ENCODE assay signal across 28 mouse cellular contexts in genomic region chr11:112974893-112975292, GRCm38 (mm10).
DNase-seq lines count a peak whose midpoint lies in the region; ATAC-seq lines count a peak whose summit lies in the region.
"Had no signal": no experiment of that assay in that cellular context is flagged by ENCODE, and none has a peak within 500 bp of the region (broad histone marks: within the 10 kb centered on the region; RNA-seq: fewer than 3 reads in every experiment).

No protein-coding gene starts in this region.

- peak; percentile 35; the same call in 1 of the 2 replicates for ATAC-seq in frontal cortex, adult (ENCODE audit: low TSS enrichment)
- no peak for ATAC-seq in heart, embryonic 12.5 days (ENCODE audit: insufficient number of reproducible peaks, low FRiP score)
- ATAC-seq: forebrain, postnatal 0 days; hindbrain, embryonic 16.5 days; intestine, embryonic 15.5 days; liver, embryonic 12.5 days; midbrain, embryonic 15.5 days had no signal

- 0 out of 2 replicates have a peak, but pooled peaks cover 4% of the 10 kb centered on the region for H3K9me3 ChIP-seq in heart, embryonic 12.5 days (replicated peaks)
- H3K9me3 ChIP-seq: intestine, embryonic 15.5 days; limb, embryonic 13.5 days; liver, embryonic 12.5 days; midbrain, embryonic 15.5 days had no signal

- WGBS in heart, embryonic 12.5 days, result 64% methylated on average over 7 of the region's 7 CpGs

- H3K4me2 ChIP-seq in heart, embryonic 12.5 days, result no peak overlapping the region
- H3K4me2 ChIP-seq: intestine, embryonic 15.5 days; limb, embryonic 13.5 days; liver, embryonic 12.5 days; midbrain, embryonic 15.5 days had no signal

- no peaks in the 10 kb centered on the region for H3K36me3 ChIP-seq in heart, embryonic 12.5 days
- H3K36me3 ChIP-seq: G1E; hindbrain, embryonic 10.5 days; intestine, embryonic 15.5 days; limb, embryonic 13.5 days; liver, embryonic 12.5 days; midbrain, embryonic 15.5 days had no signal

- DNase-seq in frontal cortex, postnatal 14 days (ENCODE audit: low spot score in 2 of 2), result no peak
- DNase-seq in heart, adult 8-10 months (ENCODE audit: low spot score), result peak; percentile 12
- DNase-seq in heart, postnatal 4 days, result peak; percentile 32
- DNase-seq in left cerebral cortex, adult 8-10 months (ENCODE audit: low spot score in 2 of 2), result no peak
- no peak for DNase-seq in layer of hippocampus, adult 18-20 months (ENCODE audit: low spot score in 2 of 2)
- DNase-seq: adrenal gland, adult 2 months; cerebellum, adult 11 months; cerebellum, adult 9-11 months; forebrain, postnatal 0 days; kidney, adult 9 months; kidney, postnatal 14 days; layer of hippocampus, postnatal 36 days; lung, adult 2 months; lung, postnatal 36 days; right cerebral cortex, adult 18-20 months; thymus, adult 18-20 months; thymus, postnatal 36 days had no signal

- H3K4me1 ChIP-seq in heart, embryonic 12.5 days (replicated peaks), result peaks cover 25% of the 10 kb centered on the region
- H3K4me1 ChIP-seq: liver, embryonic 12.5 days; megakaryocyte, embryonic 14.5 days had no signal

- H3K9ac ChIP-seq in heart, embryonic 12.5 days, result no peak overlapping the region
- H3K9ac ChIP-seq: forebrain, postnatal 0 days; intestine, embryonic 15.5 days; limb, embryonic 13.5 days; liver, embryonic 12.5 days; midbrain, embryonic 15.5 days had no signal

- no peak overlapping the region for H3K4me3 ChIP-seq in heart, embryonic 12.5 days
- H3K4me3 ChIP-seq: hindbrain, embryonic 10.5 days; intestine, embryonic 15.5 days; limb, embryonic 13.5 days; liver, embryonic 12.5 days; midbrain, embryonic 15.5 days had no signal

- no peak overlapping the region for H3K27ac ChIP-seq in heart, embryonic 12.5 days (ENCODE audit: poor library complexity, severe bottlenecking)
- H3K27ac ChIP-seq: hindbrain, embryonic 10.5 days; intestine, embryonic 15.5 days; limb, embryonic 13.5 days; liver, embryonic 12.5 days; midbrain, embryonic 15.5 days had no signal

- peaks cover 16% of the 10 kb centered on the region; the same call in 1 of the 2 replicates for H3K27me3 ChIP-seq in heart, embryonic 12.5 days (replicated peaks)
- H3K27me3 ChIP-seq: CH12.LX; intestine, embryonic 15.5 days; limb, embryonic 13.5 days; midbrain, embryonic 15.5 days had no signal

Comparison
In these comparisons a context has a peak if more than half of its experiments do, and no peak if none do; other contexts are left out.
1. DNase-seq: peak in heart, adult 8-10 months (single experiment) and heart, postnatal 4 days (single experiment); none in frontal cortex, postnatal 14 days (0 of 2), left cerebral cortex, adult 8-10 months (0 of 2) and layer of hippocampus, adult 18-20 months (0 of 2).